Mouse (Mus musculus): ENCODE data around the gene Ppip5k2.
A peak's percentile ranks its signal among the peaks of the same experiment; 100 is the strongest.
"Not testable (repeated sequence)": the region's sequence is repeated elsewhere in the genome, so short reads cannot be mapped to it uniquely, and the experiment has no call there.

Gene Ppip5k2

DNA sequence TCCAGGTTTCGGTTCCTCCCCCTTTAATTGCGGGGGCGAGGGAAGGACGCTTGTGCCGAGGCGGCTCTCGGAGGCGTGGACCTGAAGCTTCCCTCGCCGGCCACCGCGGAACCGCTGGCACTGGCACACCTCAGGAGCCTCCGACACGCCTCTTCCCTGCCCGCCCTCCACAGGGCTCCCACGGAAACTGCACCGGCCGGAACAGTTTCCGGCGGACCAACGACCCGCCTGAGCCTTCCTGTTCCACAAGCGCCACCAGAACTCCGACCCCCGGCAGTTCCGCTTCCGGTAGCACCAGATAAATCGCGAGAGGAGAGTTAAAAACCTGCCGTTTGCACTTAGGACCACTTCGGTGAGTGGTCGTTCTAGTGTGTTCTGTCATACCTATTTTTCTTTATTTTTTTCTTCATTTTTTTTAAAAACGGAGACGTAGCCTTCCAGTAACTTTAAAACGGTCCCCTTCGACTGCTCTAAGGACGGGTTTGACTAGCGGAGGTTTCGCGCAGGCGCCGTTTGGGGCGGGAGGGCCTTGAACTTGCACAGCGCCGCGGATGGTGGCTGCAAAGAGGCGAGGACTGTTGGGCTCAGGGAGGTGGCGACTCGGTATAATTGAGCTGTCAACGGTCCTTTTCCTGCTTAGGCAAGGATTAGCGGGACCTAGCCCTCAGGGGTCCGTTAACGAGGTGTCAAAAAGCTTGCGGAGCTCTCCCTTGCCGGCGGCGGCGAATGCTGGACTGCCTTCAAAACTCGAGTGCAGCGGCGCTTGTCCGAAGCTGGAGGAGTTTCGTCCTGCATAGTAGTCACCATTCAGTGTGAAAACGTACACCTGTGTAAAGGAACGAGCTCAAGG is at the start of gene Ppip5k2, which contains the start of gene Gin1:
Gene Ppip5k2 (minus strand): TSS at position 508 of the 850 bp plus-strand sequence.
Gene Gin1 (plus strand): TSS at position 269 of the 850 bp plus-strand sequence.
- DNase-seq (ENCODE audit: low spot score): peak; percentile 97

DNA sequence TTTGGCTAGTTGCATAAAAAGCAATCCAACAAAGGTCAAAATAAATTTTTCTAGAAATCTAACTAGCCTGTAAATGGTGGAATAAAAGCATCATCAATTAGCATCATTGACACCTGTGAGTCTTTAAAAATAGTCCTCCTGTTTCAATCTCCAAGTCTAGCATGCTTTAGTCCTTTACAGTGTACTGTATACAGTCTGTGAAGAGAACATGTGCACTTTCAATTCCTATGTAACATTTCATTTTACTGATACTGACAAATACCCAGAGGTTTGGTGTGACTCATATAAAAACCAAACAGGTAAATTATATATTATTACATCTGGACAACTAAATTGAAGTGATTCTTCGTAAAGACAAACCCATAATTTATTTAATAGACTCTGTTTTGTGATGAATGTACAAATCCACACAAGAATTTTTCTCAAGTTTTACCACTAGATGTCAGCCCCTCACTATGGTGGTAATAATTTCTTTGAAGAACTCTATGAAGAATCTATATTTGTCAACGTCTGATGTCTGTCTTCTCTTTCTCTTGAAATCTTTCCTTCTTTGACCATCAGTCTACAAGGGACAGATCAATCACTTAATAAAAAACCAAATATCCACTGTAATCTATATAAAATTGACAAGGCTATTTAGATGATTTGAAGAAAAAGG is 39.2 kb upstream of the Ppip5k2 start:
- peak; percentile 64 for DNase-seq (ENCODE audit: low spot score)

DNA sequence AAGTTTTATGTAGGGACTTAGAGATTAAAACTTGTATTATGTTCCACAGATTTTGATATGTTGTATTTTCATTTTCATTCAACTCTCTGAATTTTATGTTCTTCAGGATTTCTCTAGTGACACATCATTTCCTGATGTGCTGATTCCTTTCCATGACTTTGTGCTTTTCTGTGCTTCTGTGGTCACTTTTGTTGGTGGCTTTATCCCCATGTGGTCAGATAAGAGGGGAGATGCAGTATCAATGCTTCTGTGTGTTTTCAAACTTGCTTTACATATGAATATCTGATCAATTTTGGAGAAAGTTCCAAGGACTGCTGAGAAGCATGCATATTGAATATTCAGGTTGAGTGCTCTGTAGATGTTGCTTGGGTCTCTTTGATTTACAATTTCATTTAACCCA is 34.3 kb upstream of the Ppip5k2 start:
- DNase-seq (ENCODE audit: low spot score): no peak

DNA sequence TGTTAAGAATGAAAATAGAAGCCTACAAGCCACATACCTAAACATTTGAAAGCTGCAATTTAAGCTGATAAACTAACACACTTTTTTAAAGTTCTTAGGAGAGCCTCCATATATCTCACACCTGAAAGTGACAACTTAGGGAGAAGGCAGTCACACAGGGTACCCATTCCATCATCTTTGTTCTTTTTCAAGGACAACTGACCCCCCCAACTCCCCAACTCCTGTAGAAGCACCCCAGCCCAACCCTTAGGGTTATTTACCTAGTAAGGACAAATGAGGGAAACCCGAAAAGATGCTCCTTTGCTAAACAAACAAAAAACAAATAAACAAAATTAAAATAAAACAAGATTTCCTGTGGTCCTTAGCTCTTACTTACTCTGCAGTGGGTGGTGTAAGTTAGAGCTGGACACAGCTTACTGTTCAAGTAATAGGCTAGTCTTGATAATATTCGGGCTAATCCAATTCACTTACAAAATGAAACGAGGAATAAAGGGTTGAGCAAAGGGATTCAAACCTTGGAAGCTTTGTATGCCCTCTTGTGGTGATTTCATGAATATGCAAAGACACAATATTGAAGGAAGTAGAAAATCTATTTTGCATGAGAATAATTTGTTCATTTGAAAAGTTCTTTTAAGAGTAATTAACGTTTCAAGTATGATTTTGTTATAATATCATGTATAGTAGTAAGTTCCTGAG is 32.1 kb upstream of the Ppip5k2 start:
- peak; percentile 56 for DNase-seq (ENCODE audit: low spot score)

DNA sequence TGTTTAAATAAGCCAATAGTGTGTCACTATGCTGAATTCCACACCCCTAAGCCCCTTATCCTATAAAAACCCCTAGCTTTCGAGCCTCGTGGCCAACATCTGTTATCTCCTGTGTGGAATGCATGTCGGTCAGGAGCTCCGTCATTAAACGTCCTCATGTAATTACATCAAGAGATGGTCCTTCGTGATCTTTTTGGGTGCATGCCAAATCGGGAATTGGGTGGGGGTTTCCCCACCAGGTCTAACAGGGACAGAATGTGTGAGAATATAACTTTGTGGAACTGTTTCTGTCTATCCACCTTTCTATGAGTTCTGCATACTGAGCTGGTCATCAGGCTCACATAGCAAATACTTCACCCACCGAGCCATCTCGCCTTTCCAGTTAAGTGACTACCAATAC is 25.7 kb upstream of the Ppip5k2 start:
- no peak for DNase-seq (ENCODE audit: low spot score)

DNA sequence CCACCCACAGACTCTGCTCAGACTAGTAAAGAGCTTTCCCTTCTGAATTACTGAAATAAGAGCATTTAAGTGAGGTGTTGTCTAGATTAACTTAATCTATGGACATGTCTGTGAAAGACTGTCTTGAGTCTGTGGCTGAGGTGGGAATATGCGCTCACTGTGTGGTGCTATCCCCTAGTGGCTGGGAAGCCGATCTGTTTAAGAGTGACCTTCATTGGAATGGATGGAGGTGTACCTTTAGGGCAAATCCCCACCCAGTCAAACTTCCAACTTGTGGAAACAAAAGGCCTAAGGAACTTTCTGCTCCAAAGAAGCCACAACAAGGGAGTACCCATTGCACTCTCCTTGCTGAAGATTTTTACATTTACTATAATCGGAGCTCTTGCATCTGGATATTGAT is 23.9 kb upstream of the Ppip5k2 start:
- DNase-seq (ENCODE audit: low spot score): no peak

DNA sequence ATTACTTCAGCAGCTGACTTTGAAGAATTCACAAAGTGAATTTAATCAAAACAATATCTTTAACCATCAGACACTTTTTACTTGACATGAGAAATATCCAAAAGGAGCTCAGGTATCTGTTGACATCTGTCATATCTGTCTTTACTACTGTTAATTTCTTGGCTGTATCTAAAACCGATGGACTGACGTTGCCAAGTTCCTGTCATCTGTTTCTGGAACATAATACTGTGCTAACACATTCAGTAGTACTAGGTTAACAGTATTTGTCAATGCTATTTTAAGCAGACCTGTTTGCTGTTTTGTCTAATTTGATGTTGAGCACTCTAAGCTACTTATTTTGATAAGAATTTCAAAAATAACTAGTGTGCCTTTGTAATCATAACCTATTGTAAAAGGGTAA is 18.3 kb upstream of the Ppip5k2 start:
- no peak for DNase-seq (ENCODE audit: low spot score)

DNA sequence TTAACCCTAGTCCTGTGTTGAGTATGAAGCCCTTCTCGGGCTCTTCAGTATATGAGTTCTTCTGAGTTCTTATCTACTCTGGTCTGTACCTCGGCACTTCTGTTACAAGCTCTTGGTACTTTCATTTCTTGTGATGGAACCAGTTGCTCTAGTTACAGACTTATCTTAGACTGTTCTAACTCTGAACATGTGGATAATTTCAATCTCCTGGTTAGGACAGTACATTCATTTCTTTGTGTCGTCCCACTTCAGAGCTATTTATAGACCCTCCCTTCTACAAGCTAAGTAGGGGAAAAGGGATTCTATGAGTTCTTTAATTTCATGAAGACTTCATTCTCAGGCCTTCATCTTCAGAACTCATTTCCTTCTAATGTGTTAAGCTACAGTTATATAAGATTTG is 17.5 kb upstream of the Ppip5k2 start:
- DNase-seq (ENCODE audit: low spot score): no peak

DNA sequence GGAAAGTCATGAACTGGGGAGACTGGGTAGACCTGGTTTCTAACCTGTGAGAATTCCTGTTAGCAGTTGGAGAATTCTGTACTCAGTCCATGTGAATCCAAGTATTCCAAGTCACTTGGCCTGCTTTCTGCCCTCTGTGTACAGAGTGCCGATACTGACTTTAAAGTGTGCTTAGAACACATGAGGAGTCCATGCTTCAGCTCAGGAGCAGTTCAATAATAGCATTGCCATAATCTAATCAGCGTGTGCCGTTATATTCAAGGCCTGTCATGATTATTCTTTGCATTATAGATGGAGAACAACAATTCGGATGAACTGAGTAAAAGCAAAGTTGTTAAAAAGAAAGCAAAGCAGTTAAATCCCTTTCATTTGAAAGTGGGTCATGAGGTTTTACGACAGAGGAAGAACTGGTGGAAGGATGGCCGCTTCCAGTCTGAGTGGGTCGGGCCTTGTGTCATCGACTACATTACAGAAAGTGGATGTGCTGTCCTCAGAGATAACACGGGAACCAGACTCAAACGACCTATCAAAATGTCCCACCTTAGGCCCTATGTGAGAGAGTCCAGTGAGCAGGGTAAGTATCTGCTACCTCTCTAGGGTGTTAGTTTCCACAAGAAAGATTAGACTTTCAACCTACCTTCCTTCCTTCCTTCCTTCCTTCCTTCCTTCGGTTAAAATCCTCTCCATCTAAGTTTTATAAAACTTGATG is 15.6 kb upstream of the Ppip5k2 start:
- no peak for DNase-seq (ENCODE audit: low spot score)

DNA sequence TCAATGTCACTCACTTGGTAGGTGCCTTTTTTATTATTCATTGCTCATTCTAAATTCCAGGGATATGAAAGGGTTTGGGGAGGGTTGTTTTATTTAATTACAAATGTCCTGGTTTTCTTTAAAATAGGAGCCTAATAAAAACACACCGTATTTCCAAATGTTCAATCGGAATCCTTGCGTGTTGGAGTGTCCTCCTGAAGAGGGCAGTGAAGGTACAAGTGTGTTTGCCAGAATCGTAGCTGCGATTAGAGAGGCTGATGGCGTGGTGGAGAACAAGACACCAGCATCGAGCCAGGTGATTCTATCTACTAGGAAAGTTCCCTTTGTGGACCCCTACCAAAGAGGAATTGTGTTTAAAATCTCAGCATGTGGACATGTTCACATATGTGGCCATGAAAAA is 14.7 kb upstream of the Ppip5k2 start:
- no peak for DNase-seq (ENCODE audit: low spot score)

DNA sequence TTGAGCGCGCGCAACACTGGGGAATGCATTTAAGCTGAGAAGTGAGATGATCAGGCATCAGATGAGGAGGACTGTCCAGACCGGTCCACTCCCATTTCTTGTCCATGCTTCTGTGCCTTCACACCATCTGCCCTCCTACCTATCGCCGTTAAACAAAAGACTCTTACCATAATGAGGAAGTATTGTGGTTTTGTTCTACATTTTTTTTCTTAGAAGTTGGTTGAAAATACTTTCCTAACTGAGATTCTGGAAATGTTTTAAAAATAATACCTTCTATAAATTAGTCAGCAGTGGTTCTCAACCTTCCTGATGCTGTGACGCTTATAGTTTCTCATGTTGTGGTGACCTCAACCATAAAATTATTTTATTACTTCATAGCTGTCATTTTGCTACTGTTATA is 11.5 kb upstream of the Ppip5k2 start:
- DNase-seq (ENCODE audit: low spot score): no peak

DNA sequence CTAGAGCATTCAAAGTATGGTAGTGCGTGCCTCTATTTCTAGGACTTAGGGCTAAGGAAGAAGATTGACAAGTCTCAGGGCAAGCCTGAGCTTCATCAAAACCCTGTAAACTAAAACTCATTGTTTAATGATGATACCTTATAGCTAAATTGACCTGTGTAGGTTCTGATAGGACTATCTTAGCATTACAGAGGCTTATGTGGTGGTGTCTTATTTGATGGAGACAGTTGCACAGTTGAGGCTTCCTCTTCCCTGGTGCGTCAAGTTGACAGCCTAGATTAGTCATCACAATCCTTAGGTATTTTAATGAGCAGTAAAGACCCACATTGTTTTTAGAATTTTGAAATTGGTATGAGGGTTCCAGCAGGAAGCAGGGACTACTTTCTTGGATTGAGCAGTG is 3.8 kb upstream of the Ppip5k2 start:
- no peak for DNase-seq (ENCODE audit: low spot score)

DNA sequence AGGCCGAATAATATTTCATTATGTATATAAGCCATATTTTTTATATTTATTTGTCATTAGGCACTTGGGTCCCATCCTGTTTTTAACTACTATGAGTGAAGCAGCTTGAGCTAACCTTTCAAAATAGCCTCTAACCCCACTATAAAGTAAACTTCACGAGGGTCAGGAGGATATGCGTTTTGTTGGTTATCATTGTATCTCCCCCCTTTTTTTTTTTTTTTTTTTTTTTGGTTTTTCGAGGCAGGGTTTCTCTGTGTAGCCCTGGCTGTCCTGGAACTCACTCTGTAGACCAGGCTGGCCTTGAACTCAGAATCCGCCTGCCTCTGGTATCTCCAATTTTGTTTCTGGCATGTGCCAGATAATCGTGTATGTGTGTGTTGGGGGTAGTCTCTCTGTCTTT is 3.2 kb upstream of the Ppip5k2 start:
- no peak for DNase-seq (ENCODE audit: low spot score)

DNA sequence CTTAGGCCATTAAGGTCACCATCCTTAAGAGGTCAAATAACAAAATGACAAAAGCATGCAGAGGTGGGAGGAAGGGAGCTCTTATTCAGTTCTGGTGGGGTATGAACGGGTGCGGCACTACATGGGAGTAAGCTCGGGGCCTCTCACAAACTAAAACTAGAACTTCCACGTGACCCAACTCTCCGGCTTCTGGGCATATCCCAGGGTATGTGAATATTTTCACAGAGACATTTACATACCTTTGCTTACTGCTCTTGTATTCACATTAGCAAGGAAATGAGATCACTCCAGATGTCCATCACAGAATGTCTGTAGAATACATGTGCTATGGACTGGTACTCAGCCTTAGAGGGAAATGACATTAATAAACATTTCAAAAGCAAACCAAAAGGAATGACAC is 1.5 kb upstream of the Ppip5k2 start:
- DNase-seq (ENCODE audit: low spot score): no peak

DNA sequence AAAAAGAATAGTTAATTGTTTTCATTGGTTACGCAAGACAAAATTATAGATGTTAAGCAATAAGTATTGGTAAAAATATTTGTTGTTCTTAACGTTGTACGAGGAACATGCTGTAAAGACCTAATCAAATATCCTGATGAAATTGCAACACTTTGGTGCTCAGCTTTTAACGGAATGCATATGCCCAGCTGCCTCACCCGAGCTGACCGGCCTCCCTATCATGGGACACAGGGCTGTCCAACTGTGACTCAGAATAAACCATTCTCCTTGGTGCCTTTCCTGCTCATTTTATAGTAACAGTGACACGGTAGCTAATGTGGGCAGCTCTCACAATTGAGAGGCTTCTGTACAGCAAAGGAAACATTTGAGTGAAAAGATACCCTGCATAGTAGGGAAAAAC is 907 bp upstream of the Ppip5k2 start:
- DNase-seq (ENCODE audit: low spot score): peak; percentile 51

DNA sequence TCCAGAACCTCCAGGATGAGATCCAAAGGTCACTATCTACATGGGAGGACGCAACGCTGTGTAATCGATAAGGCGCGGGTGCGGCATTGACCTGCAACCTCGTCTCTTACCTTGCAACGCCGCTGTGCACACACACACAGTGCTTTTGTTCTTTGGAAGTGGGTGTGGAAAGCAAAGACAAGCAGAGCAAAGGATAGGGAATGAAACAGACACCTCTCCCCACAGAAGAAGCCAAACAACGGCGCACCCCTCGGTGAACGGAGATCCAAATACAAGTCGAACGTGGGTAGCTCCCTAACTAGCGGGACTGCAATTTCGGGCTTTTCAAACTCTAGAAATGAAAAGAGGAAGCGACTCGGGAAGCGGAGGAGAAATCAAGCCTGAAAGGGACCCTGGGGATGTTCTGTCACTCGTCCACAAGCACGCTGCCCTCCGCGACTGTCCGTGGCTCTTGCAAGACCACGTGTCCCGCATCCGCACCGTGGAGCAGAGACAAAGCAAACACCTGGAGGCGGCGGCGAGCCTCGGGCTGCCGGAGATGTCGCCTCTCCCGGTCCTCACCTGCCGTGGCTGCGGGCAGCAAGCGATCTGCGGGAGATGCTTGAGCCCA is 812 bp downstream of the Ppip5k2 start:
- peak; percentile 38 for DNase-seq (ENCODE audit: low spot score)

DNA sequence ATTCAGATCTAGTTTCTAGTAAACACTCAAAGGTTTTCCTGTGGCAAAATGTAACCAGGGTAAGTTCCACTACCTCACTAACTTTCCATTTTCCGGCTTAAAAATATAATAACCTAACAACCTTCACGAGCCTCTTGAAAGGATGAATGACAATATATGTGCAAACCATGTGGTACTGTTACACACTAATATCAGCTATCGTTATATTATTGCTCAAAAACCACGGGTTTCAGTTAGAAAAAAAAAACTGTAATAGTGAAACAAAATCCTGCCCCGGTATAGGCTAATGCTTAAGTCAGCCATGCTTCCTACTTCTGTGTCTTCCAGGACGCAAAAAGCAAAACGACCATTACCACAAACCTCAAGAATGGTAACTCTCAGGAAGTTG is 1.3 kb downstream of the Ppip5k2 start:
- DNase-seq (ENCODE audit: low spot score): no peak

DNA sequence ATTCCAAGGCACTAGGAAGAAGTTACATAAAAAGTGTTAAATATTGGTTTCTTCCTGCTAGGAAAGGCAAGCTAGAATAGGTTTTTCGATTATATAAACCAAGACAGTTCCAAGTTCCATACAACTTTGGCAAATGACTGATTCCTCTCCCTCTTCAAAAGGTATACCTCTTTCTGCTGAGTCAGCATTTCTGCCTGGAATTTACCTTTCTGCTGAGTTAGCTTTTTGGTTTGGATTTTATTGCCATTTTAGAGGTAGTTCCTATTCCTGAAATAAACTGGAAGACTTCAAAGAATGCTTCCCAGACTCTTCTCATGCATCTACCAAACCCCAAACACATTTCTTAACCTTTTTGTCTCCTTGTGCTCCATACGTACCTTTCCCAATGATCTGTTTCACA is 2.1 kb downstream of the Ppip5k2 start:
- no peak for DNase-seq (ENCODE audit: low spot score)

DNA sequence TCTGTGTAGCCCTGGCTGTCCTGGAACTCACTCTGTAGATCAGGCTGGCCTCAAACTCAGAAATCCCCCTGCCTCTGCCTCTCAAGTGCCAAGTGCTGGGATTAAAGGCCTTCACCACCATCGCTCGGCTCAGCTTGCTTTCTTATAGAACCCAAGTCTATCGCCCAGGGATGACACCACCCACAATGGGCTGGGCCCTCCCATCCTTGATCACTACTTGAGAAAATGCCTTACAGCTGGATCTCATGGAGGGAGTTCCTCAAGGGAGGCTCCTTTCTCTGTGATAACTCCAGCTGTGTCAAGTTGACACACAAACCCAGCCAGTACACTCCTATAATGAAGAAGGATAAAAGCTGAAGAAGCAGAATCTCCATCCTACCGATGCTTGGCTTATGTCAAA is 4.5 kb downstream of the Ppip5k2 start:
- not testable (repeated sequence) for DNase-seq (ENCODE audit: low spot score)

DNA sequence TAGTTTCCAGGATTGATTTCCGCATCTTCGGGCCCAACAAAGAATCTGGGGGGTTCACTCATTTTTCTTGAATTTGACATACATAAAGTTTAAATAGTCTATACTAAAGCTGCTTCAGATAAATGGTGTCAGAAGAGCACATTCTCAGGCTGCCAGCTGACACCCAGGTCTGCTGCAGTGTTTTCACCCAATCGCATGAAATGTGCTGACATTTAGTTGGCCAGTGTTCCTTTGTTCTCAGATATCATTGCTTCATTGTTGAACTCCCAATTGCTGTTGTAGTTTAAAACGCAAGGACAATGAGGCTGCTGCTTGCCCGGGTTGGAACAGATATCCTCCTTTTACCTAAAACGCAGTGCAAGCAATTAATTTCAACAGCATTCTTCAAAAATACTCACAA is 8.7 kb downstream of the Ppip5k2 start:
- DNase-seq (ENCODE audit: low spot score): no peak

DNA sequence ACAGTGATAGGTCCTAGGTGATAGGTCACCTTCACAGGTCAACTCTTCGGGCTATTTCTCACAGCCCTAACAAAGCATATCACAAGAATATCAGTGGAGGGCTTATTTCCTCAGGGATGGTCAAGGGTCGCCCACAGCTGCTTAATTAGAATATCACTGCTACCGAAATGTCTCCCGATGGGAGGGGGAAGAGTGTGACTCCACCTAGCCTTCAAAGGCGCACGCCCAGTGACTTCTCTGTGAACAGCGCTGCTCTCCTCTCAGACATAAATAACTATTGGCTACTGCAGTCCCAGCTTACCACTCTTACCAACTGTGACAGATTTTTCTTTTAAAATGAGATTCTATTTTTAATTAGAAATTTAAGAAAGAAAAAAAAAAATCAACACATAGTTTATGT is 9.6 kb downstream of the Ppip5k2 start:
- no peak for DNase-seq (ENCODE audit: low spot score)

DNA sequence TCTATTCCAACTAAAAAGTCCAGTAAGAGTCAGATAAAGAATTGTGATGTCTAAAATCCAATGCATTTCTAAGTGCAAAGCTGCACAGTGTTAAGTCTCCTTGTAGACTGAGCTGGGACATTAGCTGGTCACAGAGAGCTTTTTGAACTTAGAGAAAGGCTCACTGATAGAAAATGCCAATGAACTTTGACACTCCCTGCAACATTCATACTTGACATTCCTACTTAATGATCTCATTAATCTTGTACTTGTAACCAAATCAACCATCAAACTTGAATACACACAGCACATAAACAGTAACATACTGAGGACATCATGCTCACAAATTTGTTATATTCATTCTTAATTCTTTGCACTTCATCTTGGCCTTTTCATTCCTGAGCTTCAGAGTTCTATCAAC is 10.4 kb downstream of the Ppip5k2 start:
- DNase-seq (ENCODE audit: low spot score): no peak
